Mouse (Mus musculus) regulatory T cell (primary cell): ENCODE data around the gene Ly86.

Source experiments
- in situ Hi-C: fragments of 300-600 bp; cut with MboI, MseI; formaldehyde crosslinking; loops from one replicate; pipeline ENCODE4 v1.15.1; 2025; ENCODE audit warnings: high pct_unique_total_duplicates

Ly86 gene

GRCm38 (mm10) chr13:37431707-37432106 is 86.7 kb downstream of the Ly86 start:
- in situ Hi-C loops = no loop called here

DNA sequence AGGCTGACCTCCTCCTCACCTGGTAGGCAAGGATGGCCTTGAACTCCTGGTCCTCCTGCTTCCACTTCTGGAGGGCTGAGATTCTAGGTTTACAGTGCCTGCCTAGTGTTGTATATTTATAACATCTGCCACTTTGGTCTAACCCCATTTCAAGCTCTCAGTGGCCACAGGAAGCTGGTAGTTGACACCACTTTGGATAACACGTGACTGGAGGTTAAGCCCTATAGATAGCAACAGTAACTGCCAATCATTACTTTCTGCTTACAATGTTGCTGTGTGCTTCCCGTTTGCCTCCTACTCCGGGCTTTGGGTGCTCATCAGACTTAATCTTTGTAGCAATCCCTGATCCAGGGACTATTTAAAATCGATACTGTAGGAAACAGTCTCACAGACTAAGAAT is 87.6 kb downstream of the Ly86 start:
- in situ Hi-C loops = no loop called here

DNA sequence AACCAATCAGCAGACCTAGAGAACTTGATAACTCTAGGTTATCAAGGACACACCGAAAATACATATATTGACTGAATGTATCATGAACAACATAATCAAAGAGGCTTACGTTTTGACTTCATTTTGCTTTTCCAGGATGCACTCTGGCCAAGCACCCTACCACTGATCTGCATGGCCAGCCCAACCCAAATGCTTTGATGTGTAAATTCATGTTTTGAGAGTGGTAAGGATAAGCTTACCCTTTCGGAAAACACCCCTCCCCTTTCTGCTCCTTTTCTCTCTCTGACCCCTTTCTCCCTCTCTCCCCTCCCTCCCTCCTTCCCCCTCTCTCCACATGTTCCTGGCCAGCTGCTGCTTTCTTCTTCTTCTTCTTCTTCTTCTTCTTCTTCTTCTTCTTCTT is 88.1 kb downstream of the Ly86 start:
- in situ Hi-C loops = no loop called here

GRCm38 (mm10) chr13:37433730-37434129 is 88.7 kb downstream of the Ly86 start:
- in situ Hi-C loops = no loop called here

DNA sequence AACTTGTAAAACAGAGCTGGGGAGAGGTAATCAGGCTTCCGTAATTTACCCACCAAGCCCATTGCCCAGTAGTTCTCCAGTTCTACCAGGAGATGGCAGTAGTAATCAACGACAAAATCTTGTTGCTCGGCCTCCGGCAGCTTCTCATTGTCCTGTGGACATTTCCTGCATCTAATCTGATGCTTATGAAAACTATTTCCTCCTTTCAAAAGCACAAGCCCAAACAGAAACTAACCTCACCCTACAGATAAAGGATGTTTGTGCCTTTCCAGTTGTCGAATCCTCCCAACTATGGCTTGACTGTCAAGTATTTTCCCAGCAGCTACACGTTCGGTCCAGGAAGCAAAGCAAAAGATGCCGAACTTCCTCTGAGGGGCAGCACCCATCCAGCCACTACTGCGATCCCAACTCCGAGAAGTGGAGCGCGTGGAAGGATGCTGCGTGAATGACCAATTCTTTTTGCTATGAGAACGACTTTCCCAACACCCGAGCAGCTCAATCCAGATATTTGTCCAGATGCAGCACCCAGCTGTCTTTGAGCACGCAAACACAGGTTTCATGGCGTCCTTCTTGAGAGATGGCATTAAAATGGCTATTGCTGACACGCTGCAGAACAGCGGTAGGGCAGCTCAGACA is 89.2 kb downstream of the Ly86 start:
- in situ Hi-C loops = no loop called here

- in situ Hi-C loops = no loop called here
These were observed 89.8 kb downstream of the Ly86 start for GRCm38 (mm10) chr13:37434841-37435240.

GRCm38 (mm10) chr13:37436267-37437013 is 91.4 kb downstream of the Ly86 start:
- in situ Hi-C loops = no loop called here

DNA sequence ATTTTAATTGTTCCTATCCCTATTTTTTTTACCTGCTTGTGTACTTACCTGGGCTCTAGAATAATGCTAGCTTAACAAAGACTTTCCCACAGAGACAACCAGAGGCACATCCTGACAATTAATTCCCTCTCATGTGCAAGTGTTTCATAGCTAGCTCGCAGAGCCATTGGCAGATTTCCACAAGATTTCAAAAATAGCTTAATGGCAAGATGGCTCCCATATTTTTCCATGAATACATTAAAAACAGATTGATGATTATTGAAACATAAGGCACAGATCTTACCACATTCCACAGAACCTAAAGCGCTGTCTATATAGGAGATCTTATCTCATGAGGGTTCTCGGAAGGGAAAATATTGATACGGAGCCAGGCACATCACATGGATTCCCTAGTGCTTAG is 93.8 kb downstream of the Ly86 start:
- in situ Hi-C loops = no loop called here

- in situ Hi-C loops = no loop called here
These were observed 94.5 kb downstream of the Ly86 start for GRCm38 (mm10) chr13:37439477-37439876.

GRCm38 (mm10) chr13:37439941-37440340 is 94.9 kb downstream of the Ly86 start:
- in situ Hi-C loops = no loop called here

GRCm38 (mm10) chr13:37440593-37441307 is 95.7 kb downstream of the Ly86 start:
- in situ Hi-C loops = no loop called here

DNA sequence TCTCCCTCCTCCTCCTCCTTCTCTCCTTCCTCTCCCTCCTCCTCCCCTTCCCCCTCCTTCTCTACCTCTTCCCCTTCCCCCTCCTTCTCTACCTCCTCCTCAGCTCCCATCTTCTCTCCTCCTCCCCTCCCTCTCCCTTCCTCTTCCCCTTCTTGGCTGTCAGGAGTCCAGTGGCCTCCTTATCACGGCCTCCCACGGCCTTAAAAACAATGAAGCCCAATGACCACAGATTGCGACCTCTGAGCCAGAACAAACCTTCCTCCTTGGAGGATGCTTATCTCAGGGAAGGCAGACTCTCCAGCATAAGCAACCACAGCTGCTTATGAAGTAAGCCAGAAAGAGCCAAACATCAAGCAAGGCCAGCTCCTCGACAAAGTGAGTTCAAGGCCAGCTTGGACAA is 97.0 kb downstream of the Ly86 start:
- in situ Hi-C loops = no loop called here

GRCm38 (mm10) chr13:37442531-37442930 is 97.5 kb downstream of the Ly86 start:
- in situ Hi-C loops = no loop called here

DNA sequence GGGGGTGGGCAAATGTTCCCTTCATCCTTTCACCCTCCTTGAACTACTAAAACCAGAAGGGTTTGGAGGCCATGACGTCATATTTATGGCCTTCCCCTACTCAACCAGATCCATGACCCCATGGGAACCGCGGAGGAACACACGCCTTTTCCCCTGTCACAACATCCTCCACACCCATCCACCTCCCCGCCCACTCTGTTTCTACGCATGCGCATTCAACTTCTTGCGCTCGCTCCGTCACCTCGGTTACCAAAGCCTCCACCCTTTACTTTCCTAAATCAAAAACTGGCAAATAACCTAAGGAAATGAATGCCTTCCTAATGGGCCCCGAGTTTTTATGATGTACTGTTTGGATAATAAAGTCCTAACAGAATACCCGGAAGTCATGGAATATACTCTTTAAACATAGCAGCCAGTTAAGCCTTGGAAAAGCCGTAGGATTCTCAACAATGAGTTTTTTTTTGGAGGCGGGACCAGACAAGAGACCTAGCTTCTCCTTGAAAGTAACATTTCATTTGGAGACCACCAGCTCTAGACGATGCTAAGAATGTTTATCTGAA is 101.8 kb downstream of the Ly86 start:
- in situ Hi-C loops = no loop called here

- in situ Hi-C loops = no loop called here
These were observed 106.0 kb downstream of the Ly86 start for GRCm38 (mm10) chr13:37451021-37451420.

- in situ Hi-C loops = no loop called here
These were observed 106.5 kb downstream of the Ly86 start for GRCm38 (mm10) chr13:37451471-37451870.

- in situ Hi-C loops = no loop called here
These were observed 107.3 kb downstream of the Ly86 start for GRCm38 (mm10) chr13:37452022-37452941.

GRCm38 (mm10) chr13:37453203-37453602 is 108.2 kb downstream of the Ly86 start:
- in situ Hi-C loops = no loop called here

- in situ Hi-C loops = no loop called here
These were observed 109.3 kb downstream of the Ly86 start for GRCm38 (mm10) chr13:37454356-37454755.

DNA sequence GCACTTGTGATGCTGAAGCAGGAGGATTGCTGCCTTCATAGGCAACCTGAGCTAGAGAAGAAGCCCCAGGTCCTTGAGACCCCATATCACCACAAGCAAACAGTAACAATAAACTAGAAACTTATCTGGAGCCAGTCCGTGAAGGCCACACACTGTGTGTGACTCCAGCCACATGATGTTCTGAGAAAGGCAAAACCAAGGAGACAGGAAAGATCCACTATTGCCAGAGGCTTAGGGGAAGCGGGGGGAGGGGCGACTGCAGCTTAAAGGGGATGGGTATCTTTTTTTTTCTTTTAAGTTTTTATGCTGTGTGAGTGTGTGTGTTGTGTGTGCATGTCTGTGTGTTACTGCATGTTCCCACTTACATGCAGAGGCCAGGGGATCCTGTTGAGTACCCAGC is 110.6 kb downstream of the Ly86 start:
- in situ Hi-C loops = no loop called here
